Mouse (Mus musculus) lung, embryonic 15.5 days (tissue): ENCODE results near the gene Spp1. TPM values are rescaled to one million over a fixed set of nuclear protein-coding genes. Genes with fewer than 3 reads are reported as not detected.

ENCODE experiments used
- ATAC-seq: fragments of 200-750 bp; cut with Nextera tagmentation; 2 replicates; pipeline ENCODE4 v1.8.0; 2017; ENCODE audit warnings: moderate number of reproducible peaks, borderline replicate concordance; ENCODE audit not compliant: low FRiP score, low TSS enrichment; ENCODE audit errors: extremely low read depth
- H3K27ac ChIP-seq: fragments of 300-500 bp; sonication (generic); 2 replicates; pipeline ENCODE4 v1.5.1; 2015; ENCODE audit warnings: moderate library complexity, mild to moderate bottlenecking, inconsistent platforms
- H3K27me3 ChIP-seq: fragments of 300-500 bp; sonication (generic); 2 replicates; pipeline ENCODE4 v1.6.1; 2015; ENCODE audit warnings: inconsistent platforms
- H3K36me3 ChIP-seq: fragments of 300-500 bp; sonication (generic); 2 replicates; pipeline ENCODE4 v1.6.1; 2015; ENCODE audit warnings: inconsistent platforms
- H3K4me1 ChIP-seq: fragments of 300-500 bp; sonication (generic); 2 replicates; pipeline ENCODE4 v1.6.1; 2015; ENCODE audit warnings: inconsistent platforms
- H3K4me2 ChIP-seq: fragments of 300-500 bp; sonication (generic); 2 replicates; pipeline ENCODE4 v1.6.1; 2015; ENCODE audit warnings: inconsistent platforms, mild to moderate bottlenecking, moderate library complexity
- H3K4me3 ChIP-seq: fragments of 300-500 bp; sonication (generic); 2 replicates; pipeline ENCODE4 v1.5.1; 2015; ENCODE audit warnings: mild to moderate bottlenecking, inconsistent platforms
- H3K9ac ChIP-seq: fragments of 300-500 bp; sonication (generic); 2 replicates; pipeline ENCODE4 v1.6.1; 2015; ENCODE audit warnings: inconsistent platforms
- H3K9me3 ChIP-seq: fragments of 300-500 bp; sonication (generic); 2 replicates; pipeline ENCODE4 v1.6.1; 2016; ENCODE audit warnings: inconsistent platforms
- WGBS: fragments of 180-500 bp; shearing (Covaris S2); methylation state at CpG from one replicate; pipeline ENCODE4 v1.1.7; 2015; 5-methylcytosine and 5-hydroxymethylcytosine counted together
- polyA plus RNA-seq: library from polyadenylated mRNA; unstranded; fragments of >200 nt; fragmentation: Nextera tagmentation; extraction: Ambion mirVana; gene quantifications from 2 replicates; pipeline ENCODE4 v1.2.1, GENCODE M21; 2015

Gene Spp1
- 3.7 and 5.2 TPM in 2 replicates for polyA plus RNA-seq

DNA sequence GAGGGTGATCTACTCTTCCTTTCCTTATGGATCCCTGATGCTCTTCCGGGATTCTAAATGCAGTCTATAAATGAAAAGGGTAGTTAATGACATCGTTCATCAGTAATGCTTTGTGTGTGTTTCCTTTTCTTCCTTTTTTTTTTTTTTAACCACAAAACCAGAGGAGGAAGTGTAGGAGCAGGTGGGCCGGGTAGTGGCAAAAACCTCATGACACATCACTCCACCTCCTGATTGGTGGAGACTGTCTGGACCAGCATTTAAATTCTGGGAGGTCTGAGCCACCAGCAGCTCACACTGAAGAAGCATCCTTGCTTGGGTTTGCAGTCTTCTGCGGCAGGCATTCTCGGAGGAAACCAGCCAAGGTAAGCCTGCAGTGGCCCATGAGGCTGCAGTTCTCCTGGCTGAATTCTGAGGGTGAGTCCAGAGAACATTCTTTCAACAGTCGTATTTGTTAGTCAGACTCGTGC, at the start of gene Spp1:
Spp1 (plus strand) TSS at position 284 of the 467 bp plus-strand sequence.
- Histone ChIP-seq H3K36me3 (no peaks in the 10 kb centered on the region), H3K4me3 (no peak within 1 kb of the TSS), H3K27me3 (no peaks in the 10 kb centered on the region), H3K4me2 (no peak within 1 kb of the TSS), H3K9me3 (no peaks in the 10 kb centered on the region), H3K9ac (no peak within 1 kb of the TSS), H3K27ac (no peak within 1 kb of the TSS), H3K4me1 (no peaks in the 10 kb centered on the region; the same call in 1 of the 2 replicates)
- no peak for ATAC-seq
- WGBS = 59% methylated on average over 7 of the region's 7 CpGs

DNA sequence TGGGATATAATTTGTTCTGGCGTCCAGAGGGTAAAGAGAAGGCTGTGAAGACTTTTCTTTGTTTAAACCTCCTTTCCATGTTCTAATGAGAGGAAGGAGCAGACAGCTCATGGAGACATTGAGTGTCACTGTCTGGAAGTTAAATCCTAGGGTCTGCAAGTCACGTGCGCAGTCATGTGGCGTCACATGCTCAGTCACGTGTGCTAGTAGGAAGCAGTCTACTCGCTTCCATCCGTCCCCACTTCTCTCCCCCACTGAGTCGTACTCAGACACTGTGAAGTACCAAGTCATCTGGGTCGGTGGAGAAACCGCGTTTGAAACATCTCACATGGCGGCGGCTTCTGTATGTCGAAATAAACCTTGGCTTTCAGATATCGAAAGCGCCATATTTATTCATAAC, 49.4 kb upstream of the Spp1 start:
- Histone ChIP-seq H3K36me3 (no peaks in the 10 kb centered on the region), H3K27me3 (no peaks in the 10 kb centered on the region), H3K9ac (no peak overlapping the region), H3K4me3 (no peak overlapping the region), H3K4me2 (no peak overlapping the region), H3K27ac (no peak overlapping the region), H3K4me1 (no peaks in the 10 kb centered on the region), H3K9me3 (no peaks in the 10 kb centered on the region)
- WGBS = 86% methylated on average over 16 of the region's 16 CpGs
- ATAC-seq = no peak

DNA sequence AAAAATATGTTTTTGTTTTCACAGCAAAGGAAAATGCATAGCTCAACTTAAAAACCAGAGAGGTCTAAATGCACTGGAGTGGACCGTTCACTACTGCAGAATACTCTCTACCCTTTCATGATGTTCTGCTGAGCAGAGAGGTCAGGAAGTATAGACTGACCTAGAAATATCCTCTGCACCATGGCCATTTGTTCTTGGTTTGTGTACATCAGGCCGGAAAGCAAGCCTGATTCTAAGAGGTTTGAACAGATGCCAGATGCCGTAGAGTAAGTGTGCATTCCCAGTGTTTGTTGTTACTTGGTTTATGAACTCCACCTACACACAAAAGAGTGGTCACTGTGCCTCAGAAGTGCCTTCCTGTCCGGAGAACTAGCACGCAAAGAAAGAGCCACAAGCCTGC, 48.0 kb upstream of the Spp1 start:
- no peaks in the 10 kb centered on the region for H3K9me3 ChIP-seq
- no peak for ATAC-seq
- no peak overlapping the region for H3K9ac ChIP-seq
- H3K27ac ChIP-seq = no peak overlapping the region
- no peaks in the 10 kb centered on the region for H3K36me3 ChIP-seq
- no peaks in the 10 kb centered on the region for H3K27me3 ChIP-seq
- H3K4me2 ChIP-seq = no peak overlapping the region
- H3K4me3 ChIP-seq = no peak overlapping the region
- 40% methylated on average over 5 of the region's 5 CpGs for WGBS
- H3K4me1 ChIP-seq = no peaks in the 10 kb centered on the region

DNA sequence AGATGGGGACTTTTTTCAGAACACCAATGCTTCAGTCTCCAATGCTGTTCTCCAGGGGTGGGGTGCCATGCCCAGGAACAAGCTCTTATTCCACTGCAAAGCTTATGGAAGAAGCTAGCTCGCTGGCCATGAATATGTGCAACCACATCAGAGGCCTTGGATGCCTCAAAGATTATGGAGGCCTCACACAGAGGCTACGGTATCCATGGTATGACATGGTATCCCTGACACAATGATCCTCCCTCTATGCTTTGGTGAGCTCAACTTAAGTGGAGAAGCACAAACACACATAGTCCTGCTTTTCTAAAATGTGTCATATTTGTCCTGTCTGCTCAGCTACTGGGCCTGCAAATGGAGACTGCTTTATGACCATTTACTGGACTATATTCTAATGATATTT, 44.0 kb upstream of the Spp1 start:
- WGBS = 69% methylated on average over 2 of the region's 2 CpGs
- H3K4me2 ChIP-seq = no peak overlapping the region
- H3K36me3 ChIP-seq = no peaks in the 10 kb centered on the region
- H3K27ac ChIP-seq = no peak overlapping the region
- H3K27me3 ChIP-seq = no peaks in the 10 kb centered on the region
- ATAC-seq = no peak
- H3K9ac ChIP-seq = no peak overlapping the region
- H3K4me1 ChIP-seq = no peaks in the 10 kb centered on the region
- H3K9me3 ChIP-seq = no peaks in the 10 kb centered on the region
- no peak overlapping the region for H3K4me3 ChIP-seq

DNA sequence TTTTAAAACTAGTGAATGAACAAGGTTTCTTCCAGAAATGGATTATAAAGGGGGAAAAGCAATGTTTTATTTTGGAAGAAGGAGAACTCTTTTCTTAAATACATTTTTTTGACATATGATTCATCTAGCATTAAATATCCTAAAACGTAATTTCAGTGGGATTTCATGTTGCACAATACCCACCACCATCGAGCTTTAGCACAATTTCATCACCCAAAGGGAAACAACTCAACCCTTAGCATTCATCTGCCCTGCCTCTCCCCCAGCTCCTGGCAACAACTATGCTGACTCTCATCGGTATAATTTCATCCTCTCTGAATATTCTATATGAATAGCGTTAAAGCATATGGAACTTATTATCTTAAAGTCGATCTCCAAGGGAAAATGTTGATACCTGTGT, 42.1 kb upstream of the Spp1 start:
- no peaks in the 10 kb centered on the region for H3K4me1 ChIP-seq
- 63% methylated on average over 5 of the region's 5 CpGs for WGBS
- no peak overlapping the region for H3K9ac ChIP-seq
- H3K4me2 ChIP-seq = no peak overlapping the region
- no peak for ATAC-seq
- no peaks in the 10 kb centered on the region for H3K36me3 ChIP-seq
- H3K9me3 ChIP-seq = no peaks in the 10 kb centered on the region
- no peak overlapping the region for H3K27ac ChIP-seq
- H3K27me3 ChIP-seq = no peaks in the 10 kb centered on the region
- no peak overlapping the region for H3K4me3 ChIP-seq

DNA sequence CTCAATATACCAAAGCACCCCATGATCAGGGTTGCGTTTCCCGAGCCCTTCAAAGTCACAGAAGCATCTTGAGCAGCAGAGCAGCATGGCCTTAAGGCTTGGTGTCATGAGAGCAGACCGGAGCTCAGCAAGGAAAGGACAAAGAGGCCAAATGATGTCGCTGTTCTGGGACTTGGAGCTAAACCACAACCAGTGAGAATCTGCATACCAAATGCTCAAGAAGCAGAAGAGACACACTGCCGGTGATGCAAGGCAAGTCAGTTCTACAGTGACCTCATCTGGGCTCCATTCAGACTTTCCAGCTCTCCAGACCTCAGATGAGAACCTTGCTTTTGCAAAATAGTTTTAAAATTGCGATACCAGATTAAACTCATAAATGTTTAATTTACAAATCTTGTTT, 38.6 kb upstream of the Spp1 start:
- Histone ChIP-seq H3K36me3 (no peaks in the 10 kb centered on the region), H3K9ac (no peak overlapping the region), H3K27me3 (no peaks in the 10 kb centered on the region), H3K4me1 (0 out of 2 replicates have a peak, but pooled peaks cover 5% of the 10 kb centered on the region), H3K9me3 (no peaks in the 10 kb centered on the region), H3K4me2 (no peak overlapping the region), H3K27ac (no peak overlapping the region), H3K4me3 (no peak overlapping the region)
- ATAC-seq = no peak
- WGBS = 76% methylated on average over 6 of the region's 6 CpGs

DNA sequence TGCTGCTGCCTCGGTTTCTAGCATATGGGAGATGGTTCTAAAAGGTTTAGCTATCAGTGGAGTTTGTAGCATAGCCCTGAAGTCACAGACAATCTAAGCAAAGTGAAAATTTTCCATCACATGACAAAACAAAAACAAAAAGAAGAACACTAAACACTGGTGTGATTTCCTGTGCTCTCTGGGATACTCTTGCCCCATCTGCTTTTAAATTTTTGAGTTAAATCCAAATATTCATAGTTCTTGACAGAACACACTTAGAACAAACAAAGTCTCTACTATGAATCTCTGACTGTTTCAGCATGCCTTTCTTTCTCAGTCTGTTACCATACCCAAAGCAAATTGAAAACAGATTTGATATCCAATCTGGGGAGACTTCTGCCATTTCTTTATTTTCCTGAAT, 36.9 kb upstream of the Spp1 start:
- 53% methylated on average over 1 of the region's 1 CpGs for WGBS
- no peaks in the 10 kb centered on the region for H3K9me3 ChIP-seq
- no peak overlapping the region for H3K4me2 ChIP-seq
- H3K9ac ChIP-seq = no peak overlapping the region
- ATAC-seq = no peak
- no peaks in the 10 kb centered on the region for H3K36me3 ChIP-seq
- H3K4me1 ChIP-seq = 0 out of 2 replicates have a peak, but pooled peaks cover 5% of the 10 kb centered on the region
- H3K27me3 ChIP-seq = no peaks in the 10 kb centered on the region
- H3K27ac ChIP-seq = no peak overlapping the region
- no peak overlapping the region for H3K4me3 ChIP-seq

DNA sequence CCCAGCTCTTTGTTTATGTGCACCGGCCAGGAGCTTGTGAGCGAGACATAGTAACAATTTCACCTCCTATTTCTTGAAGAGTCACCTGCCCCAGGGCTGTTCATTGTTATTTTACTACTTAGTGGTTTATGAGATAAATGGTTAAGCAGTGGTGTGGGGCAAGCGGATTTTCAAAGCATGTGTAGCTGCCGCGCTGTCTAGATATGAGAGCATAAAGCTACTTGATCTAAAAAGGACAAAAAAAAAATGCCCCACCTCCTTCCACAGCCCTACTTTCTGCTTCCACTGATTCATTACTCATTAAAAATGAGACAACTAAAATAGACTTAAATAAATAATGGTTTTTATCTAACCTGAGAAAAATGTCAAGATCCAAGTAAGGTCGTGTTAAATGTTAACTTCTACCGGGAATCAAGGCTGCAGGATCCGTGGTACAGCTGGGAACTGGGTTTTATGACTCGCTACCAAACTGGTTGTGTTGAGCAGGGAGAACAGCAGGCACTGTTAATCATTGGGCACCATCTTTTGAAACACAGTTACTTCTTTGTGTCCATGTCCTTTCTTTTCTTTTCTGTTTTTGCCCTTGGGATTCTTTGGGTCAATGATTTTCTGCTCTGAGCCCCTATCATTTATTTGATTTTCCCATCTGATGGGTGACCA, 35.5 kb upstream of the Spp1 start:
- Histone ChIP-seq H3K27ac (no peak overlapping the region), H3K9me3 (no peaks in the 10 kb centered on the region), H3K4me2 (no peak overlapping the region), H3K4me1 (0 out of 2 replicates have a peak, but pooled peaks cover 5% of the 10 kb centered on the region), H3K36me3 (no peaks in the 10 kb centered on the region), H3K4me3 (no peak overlapping the region), H3K27me3 (no peaks in the 10 kb centered on the region), H3K9ac (no peak overlapping the region)
- 28% methylated on average over 9 of the region's 9 CpGs for WGBS
- ATAC-seq = no peak

DNA sequence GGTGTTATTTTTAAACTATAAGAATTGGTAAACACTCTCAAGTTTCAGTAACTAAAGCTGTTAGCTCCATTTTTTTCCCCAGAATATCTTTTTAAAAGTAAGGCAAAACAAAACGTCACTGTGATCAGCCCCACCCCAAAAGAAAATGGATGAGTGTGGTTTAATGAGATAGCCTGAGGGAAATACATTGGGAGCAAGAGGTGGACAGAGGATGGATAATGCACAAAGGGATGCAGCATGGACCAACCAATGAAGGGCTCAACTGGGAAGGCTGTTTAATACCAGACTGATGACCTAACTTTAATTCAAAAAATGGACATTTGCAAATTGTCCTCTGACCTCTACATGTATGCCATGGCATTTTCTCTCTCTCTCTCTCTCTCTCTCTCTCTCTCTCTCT, 34.9 kb upstream of the Spp1 start:
- Histone ChIP-seq H3K27me3 (no peaks in the 10 kb centered on the region), H3K9me3 (no peaks in the 10 kb centered on the region), H3K4me1 (0 out of 2 replicates have a peak, but pooled peaks cover 5% of the 10 kb centered on the region), H3K27ac (no peak overlapping the region), H3K9ac (no peak overlapping the region), H3K36me3 (no peaks in the 10 kb centered on the region), H3K4me2 (no peak overlapping the region), H3K4me3 (no peak overlapping the region)
- ATAC-seq = no peak
- WGBS = 36% methylated on average over 1 of the region's 1 CpGs

DNA sequence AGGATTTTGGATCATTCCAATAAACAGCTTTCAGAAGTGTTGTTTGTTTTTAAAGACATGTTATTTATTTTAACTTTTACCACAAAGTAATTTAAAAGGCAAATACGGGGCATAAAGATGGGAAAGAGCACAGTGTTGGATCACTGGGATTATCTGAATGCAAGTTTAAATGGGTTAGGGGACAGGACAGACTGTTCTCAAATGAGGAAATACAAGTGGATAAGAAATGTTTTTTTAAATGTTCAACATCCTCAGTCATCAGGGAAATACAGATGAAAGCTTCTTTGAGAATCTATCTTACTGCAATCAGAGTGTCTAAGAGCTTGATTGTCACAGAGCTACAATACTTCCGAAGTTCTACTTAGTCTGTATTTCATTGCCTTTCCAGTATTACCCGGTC, 32.3 kb upstream of the Spp1 start:
- Histone ChIP-seq H3K27ac (0 out of 2 replicates have a peak overlapping the region, but pooled peaks have one; percentile 24), H3K4me3 (no peak overlapping the region)
- ATAC-seq = no peak

DNA sequence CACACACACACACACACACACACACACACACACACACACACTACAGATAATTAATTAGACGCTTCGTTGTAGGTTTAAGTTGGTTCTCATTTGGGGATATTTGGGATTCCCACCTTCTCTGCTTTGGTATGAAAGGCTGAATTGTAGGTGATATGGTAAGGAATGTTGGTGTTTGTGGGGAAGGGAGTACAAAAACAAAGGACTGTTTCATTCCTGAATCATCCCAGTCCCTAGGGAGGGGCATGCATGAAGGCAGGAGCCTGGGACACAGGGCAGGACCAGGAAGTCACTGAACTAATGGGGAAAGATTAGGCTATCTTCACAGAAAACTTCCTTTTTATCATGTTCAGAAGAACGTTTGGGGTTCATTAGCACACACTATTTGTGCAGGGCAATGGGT, 31.6 kb upstream of the Spp1 start:
- no peak overlapping the region for H3K4me3 ChIP-seq
- no peaks in the 10 kb centered on the region for H3K36me3 ChIP-seq
- no peaks in the 10 kb centered on the region for H3K9me3 ChIP-seq
- no peak overlapping the region for H3K27ac ChIP-seq
- H3K9ac ChIP-seq = no peak overlapping the region
- 62% methylated on average over 3 of the region's 3 CpGs for WGBS
- H3K4me1 ChIP-seq = peaks cover 10% of the 10 kb centered on the region; the same call in 1 of the 2 replicates
- H3K4me2 ChIP-seq = no peak overlapping the region
- ATAC-seq = no peak
- H3K27me3 ChIP-seq = no peaks in the 10 kb centered on the region

More for the DNA sequence above, 32.3 kb upstream of the Spp1 start:
- Histone ChIP-seq H3K4me1 (peaks cover 10% of the 10 kb centered on the region; the same call in 1 of the 2 replicates), H3K4me2 (no peak overlapping the region), H3K36me3 (no peaks in the 10 kb centered on the region), H3K9me3 (no peaks in the 10 kb centered on the region), H3K9ac (no peak overlapping the region), H3K27me3 (no peaks in the 10 kb centered on the region)
- 40% methylated on average over 3 of the region's 3 CpGs for WGBS

DNA sequence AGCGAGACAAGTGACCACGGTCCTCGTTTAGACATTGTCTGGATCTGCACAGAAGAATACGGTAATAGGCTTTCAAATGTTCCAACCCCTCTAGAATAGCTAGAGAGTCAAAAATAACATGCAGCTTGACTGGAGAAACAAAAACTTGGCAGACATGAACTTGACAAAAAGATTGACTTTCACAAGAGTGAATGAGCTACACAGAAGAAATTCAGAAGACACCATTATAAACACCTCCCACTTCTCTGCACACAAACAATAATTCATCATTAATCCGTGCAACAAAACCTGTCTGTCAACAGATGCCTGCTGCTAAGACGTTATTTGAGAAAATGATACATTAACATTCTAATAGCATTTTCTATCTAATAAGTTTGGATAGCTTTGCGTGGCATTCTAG, 30.4 kb upstream of the Spp1 start:
- WGBS = 79% methylated on average over 7 of the region's 7 CpGs
- no peak overlapping the region for H3K27ac ChIP-seq

More for the DNA sequence above, 30.4 kb upstream of the Spp1 start:
- Histone ChIP-seq H3K9ac (no peak overlapping the region), H3K4me2 (no peak overlapping the region), H3K27me3 (no peaks in the 10 kb centered on the region), H3K9me3 (no peaks in the 10 kb centered on the region), H3K4me3 (no peak overlapping the region), H3K36me3 (no peaks in the 10 kb centered on the region), H3K4me1 (peaks cover 4% of the 10 kb centered on the region; the same call in 1 of the 2 replicates)
- no peak for ATAC-seq
